22 mouse cellular contexts compared by ENCODE assay signal in the genomic region with DNA sequence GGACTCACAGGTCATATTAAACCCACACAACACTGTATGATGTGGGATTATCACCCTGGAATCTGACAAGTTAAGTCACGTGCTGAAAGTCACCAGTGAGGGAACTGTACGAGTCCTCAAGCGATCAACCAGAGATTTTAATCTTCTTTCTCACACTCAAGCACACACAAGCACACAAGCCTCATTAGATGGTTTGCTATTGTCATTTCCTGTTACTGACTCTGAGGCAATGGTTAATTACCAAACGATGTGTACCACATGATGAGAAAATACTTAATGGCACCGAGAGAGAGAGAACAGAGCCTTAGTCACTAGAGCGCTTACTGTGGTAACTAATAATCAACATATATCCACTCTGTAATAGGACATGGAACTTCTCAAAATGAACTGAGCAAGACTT. TPM values are rescaled to one million over a fixed set of nuclear protein-coding genes. Genes with fewer than 3 reads are reported as not detected.
DNase-seq lines count a peak whose midpoint lies in the region; ATAC-seq and TF ChIP-seq lines count a peak whose summit lies in the region.
"Had no signal": no experiment of that assay in that cellular context is flagged by ENCODE, and none has a peak within 500 bp of the region (broad histone marks: within the 10 kb centered on the region; RNA-seq: fewer than 3 reads in every experiment).

No protein-coding gene starts in this region.

- no peak overlapping the region for H3K9ac ChIP-seq in heart, embryonic 16.5 days (ENCODE audit: low read length)
- no peak overlapping the region for H3K9ac ChIP-seq in midbrain, embryonic 11.5 days (ENCODE audit: low read length)
- no peak overlapping the region for H3K9ac ChIP-seq in midbrain, embryonic 15.5 days
- H3K9ac ChIP-seq: embryonic facial prominence, embryonic 12.5 days; forebrain, embryonic 13.5 days; forebrain, embryonic 15.5 days had no signal

- H3K4me2 ChIP-seq in heart, embryonic 16.5 days (ENCODE audit: low read depth, low read length), result no peak overlapping the region
- H3K4me2 ChIP-seq in midbrain, embryonic 11.5 days, result no peak overlapping the region
- H3K4me2 ChIP-seq in midbrain, embryonic 15.5 days, result no peak overlapping the region
- H3K4me2 ChIP-seq: embryonic facial prominence, embryonic 12.5 days; forebrain, embryonic 13.5 days; forebrain, embryonic 15.5 days had no signal

- peak overlapping the region; percentile 91 for H3K27ac ChIP-seq in gastrocnemius, adult 2 months
- peak overlapping the region; percentile 35 for H3K27ac ChIP-seq in heart, embryonic 16.5 days (ENCODE audit: low read length)
- H3K27ac ChIP-seq in midbrain, embryonic 11.5 days (ENCODE audit: low read depth, low read length), result no peak overlapping the region
- H3K27ac ChIP-seq in midbrain, embryonic 15.5 days, result no peak overlapping the region
- H3K27ac ChIP-seq: embryonic facial prominence, embryonic 10.5 days; embryonic facial prominence, embryonic 12.5 days; forebrain, embryonic 13.5 days; forebrain, embryonic 15.5 days had no signal

- H3K9me3 ChIP-seq in heart, embryonic 16.5 days (replicated peaks; ENCODE audit: control insufficient read depth, low read length), result no peaks in the 10 kb centered on the region
- H3K9me3 ChIP-seq in midbrain, embryonic 11.5 days (ENCODE audit: control insufficient read depth, low read length), result no peaks in the 10 kb centered on the region
- H3K9me3 ChIP-seq in midbrain, embryonic 15.5 days, result no peaks in the 10 kb centered on the region
- H3K9me3 ChIP-seq: embryonic facial prominence, embryonic 10.5 days; embryonic facial prominence, embryonic 12.5 days; forebrain, embryonic 13.5 days; forebrain, embryonic 15.5 days; G1E had no signal

- no peak for DNase-seq in gastrocnemius, adult 2 months
- no peak for DNase-seq in gastrocnemius, adult 8-10 months (ENCODE audit: low spot score in 2 of 2)
- no peak for DNase-seq in heart, adult 18-20 months
- peak; percentile 73 for DNase-seq in midbrain, embryonic 11.5 days (ENCODE audit: low spot score, missing footprints)
- no peak for DNase-seq in lung, postnatal 10 days
- DNase-seq: adrenal gland, adult 8-10 months; adrenal gland, postnatal 36 days; cerebellum, adult 11-12 months; cerebellum, adult 2 months; cerebellum, adult 9-10 months; cerebellum, postnatal 10 days; cerebellum, postnatal 25 days had no signal

- intact Hi-C loops in gastrocnemius, adult 2 months (cut with DNase I), result no loop called here

- H3K36me3 ChIP-seq in heart, embryonic 16.5 days (ENCODE audit: control insufficient read depth, insufficient read depth), result 0 out of 2 replicates have a peak, but pooled peaks cover 5% of the 10 kb centered on the region
- no peaks in the 10 kb centered on the region for H3K36me3 ChIP-seq in midbrain, embryonic 11.5 days (ENCODE audit: control insufficient read depth, insufficient read depth, low read length)
- H3K36me3 ChIP-seq in midbrain, embryonic 15.5 days (replicated peaks), result peaks cover 6% of the 10 kb centered on the region; the same call in 1 of the 2 replicates

- TF ChIP-seq CTCF in gastrocnemius, adult 2 months (IDR thresholded peaks at IDR 0.05), result no peak

- ATAC-seq in heart, embryonic 16.5 days (replicated peaks; ENCODE audit: extremely low read depth, insufficient read depth, low FRiP score), result no peak
- ATAC-seq in midbrain, embryonic 11.5 days (ENCODE audit: low FRiP score), result no peak
- no peak for ATAC-seq in midbrain, embryonic 15.5 days (replicated peaks)
- ATAC-seq: activated CD4-positive, CD25-positive, alpha-beta regulatory T cell, adult 4 months; forebrain, embryonic 13.5 days; forebrain, embryonic 15.5 days; Patski had no signal

- H3K27me3 ChIP-seq in heart, embryonic 16.5 days (ENCODE audit: control insufficient read depth, insufficient read depth, low read length), result no peaks in the 10 kb centered on the region
- no peaks in the 10 kb centered on the region for H3K27me3 ChIP-seq in midbrain, embryonic 11.5 days (ENCODE audit: control insufficient read depth, insufficient read depth, low read length)
- H3K27me3 ChIP-seq in midbrain, embryonic 15.5 days (replicated peaks), result no peaks in the 10 kb centered on the region
- H3K27me3 ChIP-seq: CH12.LX; embryonic facial prominence, embryonic 12.5 days; forebrain, embryonic 13.5 days; forebrain, embryonic 15.5 days; Patski had no signal

- H3K4me3 ChIP-seq in gastrocnemius, adult 2 months, result no peak overlapping the region
- no peak overlapping the region for H3K4me3 ChIP-seq in heart, embryonic 16.5 days (ENCODE audit: low read length)
- no peak overlapping the region for H3K4me3 ChIP-seq in midbrain, embryonic 11.5 days (ENCODE audit: low read depth, low read length)
- H3K4me3 ChIP-seq in midbrain, embryonic 15.5 days, result no peak overlapping the region
- H3K4me3 ChIP-seq: embryonic facial prominence, embryonic 10.5 days; embryonic facial prominence, embryonic 12.5 days; forebrain, embryonic 13.5 days; forebrain, embryonic 15.5 days had no signal

- 87% methylated on average over 6 of the region's 6 CpGs for WGBS in heart, embryonic 16.5 days
- WGBS in midbrain, embryonic 11.5 days, result 90% methylated on average over 6 of the region's 6 CpGs
- 91% methylated on average over 6 of the region's 6 CpGs for WGBS in midbrain, embryonic 15.5 days

- peaks cover 33% of the 10 kb centered on the region for H3K4me1 ChIP-seq in heart, embryonic 16.5 days (ENCODE audit: control insufficient read depth, insufficient read depth, low read length)
- no peaks in the 10 kb centered on the region for H3K4me1 ChIP-seq in midbrain, embryonic 11.5 days (ENCODE audit: control insufficient read depth, insufficient read depth, low read length)
- H3K4me1 ChIP-seq in midbrain, embryonic 15.5 days, result no peaks in the 10 kb centered on the region
- H3K4me1 ChIP-seq: embryonic facial prominence, embryonic 10.5 days; embryonic facial prominence, embryonic 12.5 days; forebrain, embryonic 13.5 days; forebrain, embryonic 15.5 days had no signal

RNA-seq across cellular contexts. Expression of a gene that starts 9.6 kb away (rescaled TPM):
- total RNA-seq in gastrocnemius, adult 2 months (2021), result 100 to 1,000 TPM; 267 to 277 TPM
- total RNA-seq in gastrocnemius, adult 8-10 months (2022), result 100 to 1,000 TPM; 218 to 307 (median 227) TPM
- 427 and 460 TPM in 2 replicates for polyA plus RNA-seq in heart, embryonic 16.5 days (2015; fragmentation: Nextera tagmentation; extraction: Ambion mirVana)
- 100 to 1,000 TPM; 727 to 753 TPM for total RNA-seq in heart, adult 18-20 months (2021)
- 118 and 130 TPM in 2 replicates for polyA plus RNA-seq in midbrain, embryonic 11.5 days (2014; fragmentation: Nextera tagmentation; extraction: Ambion mirVana)
- 581 and 595 TPM in 2 replicates for polyA plus RNA-seq in midbrain, embryonic 15.5 days (2015; fragmentation: Nextera tagmentation; extraction: Ambion mirVana)

RNA-seq across cellular contexts. Expression of a gene that starts 49.4 kb away (rescaled TPM):
- 100 to 1,000 TPM; 100 to 128 TPM for total RNA-seq in gastrocnemius, adult 2 months (2021)
- 100 to 1,000 TPM in 2 of 4 experiments, 10 to 100 TPM in 2; 67.9 to 107 (median 89.1) TPM for total RNA-seq in gastrocnemius, adult 8-10 months (2022)
- 401 and 410 TPM in 2 replicates for polyA plus RNA-seq in heart, embryonic 16.5 days (2015; fragmentation: Nextera tagmentation; extraction: Ambion mirVana)
- total RNA-seq in heart, adult 18-20 months (2021), result 100 to 1,000 TPM; 138 to 161 TPM
- polyA plus RNA-seq in midbrain, embryonic 11.5 days (2014; fragmentation: Nextera tagmentation; extraction: Ambion mirVana), result 495 and 519 TPM in 2 replicates
- polyA plus RNA-seq in midbrain, embryonic 15.5 days (2015; fragmentation: Nextera tagmentation; extraction: Ambion mirVana), result 700 and 732 TPM in 2 replicates

Comparison
In these comparisons a context has a peak if more than half of its experiments do, and no peak if none do; other contexts are left out.
1. H3K27ac ChIP-seq: peak in gastrocnemius, adult 2 months (single experiment) and heart, embryonic 16.5 days (single experiment); none in midbrain, embryonic 11.5 days (single experiment) and midbrain, embryonic 15.5 days (single experiment).